Mouse (Mus musculus): ENCODE results near the gene Lsm4. TPM values are rescaled to one million over a fixed set of nuclear protein-coding genes. Genes with fewer than 3 reads are reported as not detected.

The Lsm4 gene
- total and polyA plus RNA-seq, 3 experiments = 152 to 2,024 (median 514) TPM

GRCm38 (mm10) chr8:70665599-70665998 is 7.4 kb upstream of the Lsm4 start:
- Histone ChIP-seq H3K4me1 (ENCODE audit: control insufficient read depth in 1 of 2, insufficient read depth in 2 of 2, low read length in 2 of 2) (peaks cover 0 to 4% of the 10 kb centered on the region in 2 experiments; a peak in 3 of 4 replicates), H3K9ac (ENCODE audit: control insufficient read depth, low read depth, low read length, poor library complexity, severe bottlenecking) (no peak overlapping the region), H3K36me3 (ENCODE audit: control insufficient read depth in 1 of 2, insufficient read depth in 2 of 2, low read length in 2 of 2) (0 out of 4 replicates have a peak, but pooled peaks cover 0 to 2% of the 10 kb centered on the region in 2 experiments), H3K27ac (ENCODE audit: control insufficient read depth, low read depth, low read length) (no peak overlapping the region), H3K79me2 (ENCODE audit: control insufficient read depth, insufficient read depth, low read length, poor library complexity) (no peaks in the 10 kb centered on the region), H3K27me3 (ENCODE audit: control insufficient read depth in 1 of 2, insufficient read depth in 2 of 2, low read length in 2 of 2) (no peaks in the 10 kb centered on the region), H3K4me3 (ENCODE audit: control insufficient read depth in 1 of 2, insufficient read depth in 1 of 2, low read depth in 2 of 2, low read length in 2 of 2) (no peak overlapping the region), H3K9me3 (replicated peaks; ENCODE audit: insufficient read depth, low read length) (no peaks in the 10 kb centered on the region)
- TF ChIP-seq GABPA (IDR thresholded peaks at IDR 0.05; ENCODE audit: low read depth, low read length) (no peak), MAX (IDR thresholded peaks at IDR 0.05; ENCODE audit: low read length) (no peak), MAFK (IDR thresholded peaks at IDR 0.05; ENCODE audit: borderline replicate concordance, low read depth, low read length) (no peak), KAT2A (conservative IDR thresholded peaks at IDR 0.05; ENCODE audit: low read depth, low read length) (no peak), NRF1 (IDR thresholded peaks at IDR 0.05; ENCODE audit: insufficient read depth, low read depth, low read length, poor library complexity, severe bottlenecking) (no peak), ETS1 (IDR thresholded peaks at IDR 0.05; ENCODE audit: low read depth, low read length) (no peak), POLR2AphosphoS5 (IDR thresholded peaks at IDR 0.05; ENCODE audit: borderline replicate concordance, low read depth, low read length) (no peak), TBP (IDR thresholded peaks at IDR 0.05; ENCODE audit: low read depth, low read length) (no peak), E2F4 (IDR thresholded peaks at IDR 0.05; ENCODE audit: borderline replicate concordance, low read depth, low read length) (no peak), ZKSCAN1 (IDR thresholded peaks at IDR 0.05; ENCODE audit: low read depth, low read length) (no peak), CTCF (IDR thresholded peaks at IDR 0.05 in 2 of 3, conservative IDR thresholded peaks at IDR 0.05 in 1 of 3; ENCODE audit: control insufficient read depth in 1 of 3, insufficient read depth in 1 of 3, low read depth in 2 of 3, low read length in 3 of 3, poor library complexity in 1 of 3, severe bottlenecking in 1 of 3) (no peak), JUND (IDR thresholded peaks at IDR 0.05; ENCODE audit: low read depth, low read length) (no peak), HCFC1 (IDR thresholded peaks at IDR 0.05; ENCODE audit: low read depth, low read length) (no peak), ZMIZ1 (IDR thresholded peaks at IDR 0.05; ENCODE audit: low read depth, low read length) (no peak), USF1 (IDR thresholded peaks at IDR 0.05; ENCODE audit: low read depth, low read length) (no peak), USF2 (IDR thresholded peaks at IDR 0.05; ENCODE audit: borderline replicate concordance in 1 of 2, insufficient read depth in 1 of 2, low read depth in 1 of 2, low read length in 2 of 2) (no peak)
- no peak for DNase-seq (ENCODE audit: low read depth, low spot score)

GRCm38 (mm10) chr8:70667071-70667470 is 6.0 kb upstream of the Lsm4 start:
- H3K9me3 ChIP-seq (replicated peaks; ENCODE audit: insufficient read depth, low read length) = no peaks in the 10 kb centered on the region
- TF ChIP-seq SIN3A (IDR thresholded peaks at IDR 0.05; ENCODE audit: low read length) (no peak), TBP (IDR thresholded peaks at IDR 0.05; ENCODE audit: low read depth, low read length) (no peak), RAD21 (IDR thresholded peaks at IDR 0.05; ENCODE audit: low read depth, low read length) (no peak), UBTF (IDR thresholded peaks at IDR 0.05; ENCODE audit: borderline replicate concordance, insufficient read depth, low read depth, low read length) (no peak), POLR2A (IDR thresholded peaks at IDR 0.05; ENCODE audit: control insufficient read depth in 1 of 2, insufficient read depth in 1 of 2, low read depth in 1 of 2, low read length in 2 of 2, poor library complexity in 1 of 2) (no peak), ZNF384 (IDR thresholded peaks at IDR 0.05; ENCODE audit: low read depth, low read length) (no peak), NRF1 (IDR thresholded peaks at IDR 0.05; ENCODE audit: insufficient read depth, low read depth, low read length, poor library complexity, severe bottlenecking) (no peak), GATA1 (IDR thresholded peaks at IDR 0.05; ENCODE audit: low read depth, low read length) (no peak), MAX (IDR thresholded peaks at IDR 0.05; ENCODE audit: low read length) (no peak), POLR2AphosphoS5 (IDR thresholded peaks at IDR 0.05; ENCODE audit: borderline replicate concordance, low read depth, low read length) (no peak), KAT2A (conservative IDR thresholded peaks at IDR 0.05; ENCODE audit: low read depth, low read length) (no peak), ZC3H11A (IDR thresholded peaks at IDR 0.05; ENCODE audit: low read depth, low read length) (no peak)
- DNase-seq (ENCODE audit: low read depth, low spot score) = no peak

More at GRCm38 (mm10) chr8:70667071-70667470, 6.0 kb upstream of the Lsm4 start:
- H3K79me2 ChIP-seq (ENCODE audit: control insufficient read depth, insufficient read depth, low read length, poor library complexity) = no peaks in the 10 kb centered on the region
- no peaks in the 10 kb centered on the region for H3K27me3 ChIP-seq (ENCODE audit: control insufficient read depth in 1 of 2, insufficient read depth in 2 of 2, low read length in 2 of 2)
- peaks cover 0 to 7% of the 10 kb centered on the region in 2 experiments; a peak in 2 of 4 replicates for H3K4me1 ChIP-seq (ENCODE audit: control insufficient read depth in 1 of 2, insufficient read depth in 2 of 2, low read length in 2 of 2)
- H3K36me3 ChIP-seq (ENCODE audit: control insufficient read depth in 1 of 2, insufficient read depth in 2 of 2, low read length in 2 of 2) = 0 out of 4 replicates have a peak, but pooled peaks cover 0 to 2% of the 10 kb centered on the region in 2 experiments
- H3K27ac ChIP-seq (ENCODE audit: control insufficient read depth, low read depth, low read length) = no peak overlapping the region
- H3K4me3 ChIP-seq (ENCODE audit: control insufficient read depth in 1 of 2, insufficient read depth in 1 of 2, low read depth in 2 of 2, low read length in 2 of 2) = no peak overlapping the region
- H3K9ac ChIP-seq (ENCODE audit: control insufficient read depth, low read depth, low read length, poor library complexity, severe bottlenecking) = no peak overlapping the region

All from MEL (cell line).